Mouse (Mus musculus) kidney, postnatal 36 days (tissue): Measurements from ENCODE around the gene Cutc.

Experiments
- DNase-seq, 2 experiments: peaks; one replicate each; pipeline ENCODE4 v3.0.0; 2021 to 2022; ENCODE audit warnings: mixed read lengths in 2 of 2

The Cutc gene

DNA sequence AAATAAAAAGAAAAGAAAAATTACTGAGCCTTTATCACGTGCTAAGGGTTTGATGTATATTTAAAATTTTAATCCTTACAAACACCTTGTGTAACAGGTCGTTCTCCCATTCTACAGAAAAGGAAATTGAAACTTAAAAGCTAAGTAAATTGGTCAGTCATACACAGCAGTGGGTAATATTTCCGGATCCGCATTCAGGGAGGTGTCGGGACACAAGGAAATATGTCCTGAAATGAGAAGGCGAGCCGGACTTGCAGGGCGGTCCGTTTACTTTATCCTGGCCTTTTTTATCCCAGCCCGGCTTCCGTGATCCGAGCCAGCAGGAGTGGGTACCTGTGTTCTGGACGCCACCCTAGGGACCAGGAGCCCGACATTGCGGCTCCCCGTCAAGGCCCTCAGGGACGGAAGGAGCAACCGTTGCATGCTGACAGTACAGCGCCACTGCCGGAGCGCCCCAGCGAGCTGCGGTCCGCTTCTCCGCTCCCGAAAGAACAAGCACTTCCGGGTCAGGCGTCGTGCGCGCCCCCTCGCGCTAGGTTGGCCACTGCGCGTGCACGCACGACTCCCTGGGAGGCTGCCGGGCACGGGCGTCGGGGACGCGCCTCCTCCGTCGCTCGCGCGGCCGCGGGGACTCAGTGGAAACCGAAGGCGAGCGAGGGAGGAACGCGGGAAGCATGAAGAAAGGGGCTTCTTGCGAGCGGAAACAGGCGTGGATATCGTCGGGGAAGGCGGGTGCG lies at the start of gene Cutc, which contains the start of gene Cox15:
Gene Cutc, plus strand, starts transcription at position 508 of the 737 bp plus-strand sequence.
Gene Cox15, minus strand, starts transcription at position 512 of the 737 bp plus-strand sequence.
- DNase-seq = peak; percentile 97 to 99

DNA sequence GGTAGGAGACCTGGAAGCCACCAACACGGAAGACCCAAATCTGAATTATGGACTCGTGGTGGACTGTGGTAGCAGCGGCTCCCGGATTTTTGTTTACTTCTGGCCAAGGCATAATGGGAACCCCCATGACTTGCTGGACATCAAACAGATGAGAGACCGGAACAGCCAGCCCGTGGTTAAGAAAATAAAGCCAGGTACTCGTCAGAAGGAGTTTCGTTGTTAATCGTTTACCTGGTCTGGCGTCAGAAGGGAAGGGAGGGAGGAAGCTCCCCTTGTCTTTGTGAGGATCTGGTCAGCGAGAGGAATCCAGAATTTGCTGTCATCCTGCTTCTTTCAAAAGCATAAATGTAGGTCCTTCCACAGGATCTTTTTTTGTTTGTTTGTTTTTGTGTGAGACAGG lies 48.6 kb upstream of the Cutc start:
- DNase-seq = peak; percentile 67 to 76

DNA sequence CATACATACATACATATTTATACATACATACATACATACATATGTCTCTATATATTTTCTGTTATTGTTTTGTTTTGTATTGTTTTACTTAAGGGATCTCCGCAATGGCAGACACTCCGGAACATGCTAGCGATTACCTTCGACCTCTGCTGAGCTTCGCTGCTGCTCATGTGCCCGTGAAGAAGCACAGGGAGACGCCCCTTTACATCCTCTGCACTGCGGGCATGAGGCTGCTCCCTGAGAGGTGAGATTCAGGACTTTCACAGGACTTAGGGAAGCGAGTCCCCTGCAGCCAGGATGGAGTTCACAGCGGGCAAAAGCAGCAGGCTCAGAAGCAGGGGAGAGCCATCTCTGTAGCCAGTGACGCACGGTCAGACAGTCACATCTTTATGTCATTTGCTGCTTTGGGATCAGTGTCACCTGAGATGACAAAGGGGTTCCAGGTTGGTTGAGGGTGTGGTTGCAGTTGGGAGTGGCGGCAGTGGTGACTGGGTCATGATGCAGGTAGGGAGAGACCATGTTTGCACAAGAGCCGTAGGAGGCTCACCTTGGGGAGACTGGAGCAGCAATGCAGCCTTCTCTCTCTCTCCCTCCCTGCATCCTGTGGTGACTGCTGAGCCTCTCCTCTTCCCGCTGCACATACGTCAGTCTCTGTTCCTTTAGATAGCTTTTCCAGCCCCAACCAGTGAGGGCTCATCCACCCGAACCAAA lies 47.9 kb upstream of the Cutc start:
- DNase-seq = peak in 1 of 2 experiments; percentile 37

DNA sequence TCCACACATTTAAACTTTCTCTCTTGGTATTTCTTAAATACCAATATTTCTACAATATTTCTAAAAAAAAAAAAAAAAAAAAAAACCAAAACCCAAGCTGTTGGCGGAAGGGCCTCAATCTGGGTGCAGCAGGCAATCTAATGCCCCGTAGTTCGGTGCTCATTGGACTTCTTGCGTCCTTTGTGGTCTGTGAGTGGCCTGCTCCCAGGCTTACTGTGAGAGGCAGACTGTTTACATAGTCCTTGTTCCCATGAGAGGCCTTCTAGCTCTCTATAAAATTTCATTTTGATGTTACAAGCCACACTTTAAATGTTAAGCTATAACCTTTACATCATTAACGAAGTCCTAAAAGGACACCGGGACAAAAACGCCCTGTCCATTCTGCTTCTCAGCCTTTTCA lies 44.6 kb upstream of the Cutc start:
- no peak for DNase-seq

DNA sequence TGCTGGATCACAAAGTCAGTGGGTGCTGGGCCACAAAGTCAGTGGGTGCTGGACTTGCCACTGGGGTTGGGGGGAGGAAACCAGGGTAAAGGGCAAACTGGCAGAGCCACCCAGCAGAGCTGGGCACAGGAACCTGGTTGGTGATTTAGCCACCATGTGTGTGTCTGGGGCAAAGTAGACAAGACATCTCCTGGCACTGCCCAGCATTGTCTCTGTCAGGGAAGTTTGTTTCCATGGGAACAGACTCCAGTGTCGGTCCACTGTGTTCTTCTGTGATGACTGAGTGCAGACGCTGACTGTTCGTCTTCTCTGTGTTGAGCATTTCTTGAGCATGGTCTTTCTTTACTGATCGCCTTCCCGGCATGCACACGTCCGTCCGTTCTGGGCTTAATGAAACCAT lies 43.5 kb upstream of the Cutc start:
- peak; percentile 35 to 53 for DNase-seq

DNA sequence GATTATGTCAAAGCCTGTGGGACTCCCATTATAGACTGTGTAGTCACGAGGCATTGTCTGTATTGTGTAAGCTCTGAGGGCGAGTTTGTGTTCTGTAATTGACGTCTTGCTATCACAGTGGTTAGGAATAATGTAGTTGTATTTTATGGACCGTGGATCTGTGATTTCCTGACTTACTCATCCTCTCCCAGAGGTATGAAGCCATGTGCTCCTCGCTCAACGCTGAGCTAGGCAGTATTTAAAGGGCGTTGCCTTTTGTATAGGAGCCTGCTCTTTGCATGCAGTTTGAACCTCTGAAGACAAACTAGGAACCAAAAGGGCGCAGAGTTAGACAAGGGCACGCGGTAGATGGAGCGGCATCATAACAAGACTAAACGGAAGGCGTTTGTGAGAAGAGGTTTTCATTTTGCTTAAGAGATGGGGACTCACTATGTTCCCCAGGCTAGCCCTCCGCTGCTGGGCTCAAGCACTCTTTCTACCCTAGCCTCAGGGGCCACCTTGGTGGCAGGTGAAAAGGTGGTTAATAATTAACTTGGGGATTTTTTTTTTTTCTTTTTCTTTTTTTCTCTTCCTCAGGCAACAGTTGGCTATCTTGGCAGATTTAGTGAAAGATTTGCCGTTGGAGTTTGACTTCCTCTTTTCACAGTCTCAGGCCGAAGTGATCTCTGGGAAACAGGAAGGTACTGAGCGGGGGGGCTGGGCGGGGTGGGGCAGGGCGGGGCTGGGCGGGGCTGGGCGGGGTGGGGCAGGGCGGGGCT lies 41.5 kb upstream of the Cutc start:
- DNase-seq = peak; percentile 29 to 30

DNA sequence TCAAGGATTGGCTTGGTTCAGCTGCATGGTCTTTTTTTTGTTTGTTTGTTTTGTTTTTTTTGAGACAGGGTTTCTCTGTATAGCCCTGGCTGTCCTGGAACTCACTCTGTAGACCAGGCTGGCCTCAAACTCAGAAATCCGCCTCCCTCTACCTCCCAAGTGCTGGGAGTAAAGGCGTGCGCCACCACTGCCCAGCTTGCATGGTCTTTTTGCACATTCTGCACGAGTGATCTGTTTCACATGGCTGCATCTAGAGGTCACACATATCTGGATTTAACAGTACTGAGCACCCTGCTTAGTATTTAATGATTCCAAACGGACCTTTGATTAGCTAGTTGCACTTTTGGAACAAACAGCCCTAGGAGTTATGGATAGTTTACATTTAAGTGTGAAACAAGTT lies 40.8 kb upstream of the Cutc start:
- peak; percentile 31 to 40 for DNase-seq

DNA sequence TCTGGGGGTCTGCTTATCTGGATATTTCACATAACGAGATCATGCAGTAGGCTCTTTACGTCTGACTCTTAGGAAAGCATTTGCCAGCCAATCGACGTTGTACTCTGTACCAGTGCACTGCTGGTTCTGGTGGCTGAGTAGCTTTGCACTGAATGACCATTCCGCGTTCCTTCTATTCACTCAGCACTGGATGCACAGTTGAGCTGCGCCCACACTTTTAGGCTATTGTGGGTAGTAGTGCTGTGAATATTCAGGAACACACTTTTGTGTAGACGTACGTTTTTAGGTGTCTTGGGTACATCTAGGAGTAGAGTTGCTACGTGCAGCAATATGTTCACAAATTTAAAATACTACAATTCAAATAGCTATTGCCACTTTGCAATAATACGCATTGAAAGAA lies 32.7 kb upstream of the Cutc start:
- no peak for DNase-seq

DNA sequence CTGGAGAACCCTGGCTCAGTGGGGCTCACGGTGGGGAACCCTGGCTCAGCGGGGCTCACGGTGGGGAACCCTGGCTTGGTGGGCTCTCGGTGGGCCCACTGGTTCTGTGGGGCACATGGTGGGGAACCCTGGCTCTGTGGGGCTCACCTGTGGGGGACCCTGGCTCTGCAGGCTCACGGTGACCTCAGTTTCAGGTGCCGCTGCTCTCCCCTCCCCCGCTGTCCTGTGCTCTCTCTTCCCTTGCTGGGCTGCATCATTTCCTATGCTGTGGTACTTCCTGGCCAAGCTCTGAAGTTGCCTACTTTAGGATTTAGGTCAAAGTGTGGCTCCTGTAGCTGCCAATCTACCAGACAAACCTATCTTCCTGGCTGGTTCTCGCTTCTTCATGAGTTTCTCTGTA lies 29.9 kb upstream of the Cutc start:
- no peak for DNase-seq

DNA sequence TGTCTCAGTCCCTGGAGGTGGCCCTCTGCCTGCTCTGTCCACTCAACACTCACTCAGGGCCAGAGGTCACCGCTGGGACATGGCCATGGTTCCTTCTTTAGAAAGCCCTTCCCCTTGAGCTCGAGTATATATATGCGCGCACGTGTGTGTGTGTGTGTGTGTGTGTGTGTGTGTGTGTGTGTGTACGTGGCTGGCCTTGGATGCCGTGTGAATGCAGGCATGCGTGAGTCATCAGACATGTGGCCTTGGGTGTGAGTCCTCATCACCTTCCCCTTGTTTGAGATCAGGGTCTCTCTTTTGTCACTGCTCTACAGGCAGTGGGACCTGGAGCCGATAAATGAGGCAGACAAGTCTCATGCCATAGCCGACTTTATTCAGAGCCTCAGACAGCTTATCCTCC lies 29.3 kb upstream of the Cutc start:
- no peak for DNase-seq

DNA sequence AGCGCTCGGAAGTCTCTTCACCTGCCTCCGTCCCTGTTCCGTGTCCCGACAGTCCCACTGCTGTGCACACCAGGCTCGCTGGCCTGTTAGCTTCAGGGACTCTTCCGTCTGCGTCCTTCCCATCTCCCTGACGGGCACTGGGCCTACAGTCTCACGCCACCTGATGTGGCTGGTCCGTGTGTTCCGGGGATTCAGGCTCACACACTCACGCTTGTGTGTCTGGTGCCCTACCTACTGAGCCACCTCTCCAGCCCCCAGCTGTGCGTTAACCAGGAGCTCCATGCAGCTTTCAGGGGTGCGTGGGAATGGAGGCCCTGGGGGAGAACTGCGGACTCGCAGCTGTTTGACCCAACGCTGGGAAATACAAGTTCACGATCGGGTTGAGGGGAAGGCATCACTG lies 28.6 kb upstream of the Cutc start:
- DNase-seq = no peak

DNA sequence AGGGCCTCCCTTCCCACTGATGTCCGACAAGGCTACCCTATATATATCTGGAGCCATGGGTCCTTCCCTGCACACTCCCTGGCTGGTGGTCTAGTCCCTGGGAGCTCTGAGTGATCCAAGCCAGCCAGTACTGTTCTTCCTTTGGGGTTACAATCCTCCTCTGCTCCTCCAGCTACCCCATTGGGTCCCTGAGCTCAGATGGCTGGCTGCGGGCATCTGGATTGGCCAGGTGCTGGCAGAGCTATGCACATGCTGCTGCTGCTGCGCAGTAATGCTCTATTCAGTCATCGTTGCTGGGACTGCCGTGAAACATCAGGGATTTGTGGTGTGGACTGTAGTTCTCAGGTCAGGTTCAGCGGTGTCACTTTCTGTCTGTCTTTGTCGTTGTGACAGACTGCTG lies 28.0 kb upstream of the Cutc start:
- no peak for DNase-seq

DNA sequence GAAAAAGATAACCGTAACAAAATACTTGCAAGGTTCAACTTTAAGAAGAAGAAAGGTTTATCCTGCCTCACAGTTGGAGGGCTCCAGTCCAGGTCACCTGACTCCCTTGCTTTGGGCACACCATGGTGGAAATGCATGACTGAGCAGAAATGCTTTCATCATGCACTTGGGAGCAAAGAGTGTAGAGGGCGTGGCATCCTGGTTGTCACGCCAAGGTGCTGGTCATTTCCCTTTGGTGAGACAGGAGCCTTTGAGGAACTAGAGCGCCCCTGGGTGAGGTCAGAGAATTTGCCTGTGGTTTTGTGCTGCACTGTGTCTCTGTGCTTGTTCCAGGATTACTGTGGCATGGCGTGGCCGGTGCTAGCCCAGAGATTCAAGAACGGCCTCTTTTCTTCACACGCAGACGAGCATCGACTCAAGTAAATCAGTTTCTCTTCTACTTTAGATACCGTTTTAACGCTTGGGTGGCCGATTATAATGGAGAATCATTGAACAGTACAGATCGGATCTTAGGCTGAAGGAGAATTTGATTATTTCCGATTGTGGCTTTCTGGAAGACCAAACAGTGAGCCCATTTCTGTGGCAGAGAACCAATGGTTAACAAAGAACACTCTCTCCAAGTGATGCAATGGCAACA lies 26.2 kb upstream of the Cutc start:
- peak in 1 of 2 experiments; percentile 59 for DNase-seq

DNA sequence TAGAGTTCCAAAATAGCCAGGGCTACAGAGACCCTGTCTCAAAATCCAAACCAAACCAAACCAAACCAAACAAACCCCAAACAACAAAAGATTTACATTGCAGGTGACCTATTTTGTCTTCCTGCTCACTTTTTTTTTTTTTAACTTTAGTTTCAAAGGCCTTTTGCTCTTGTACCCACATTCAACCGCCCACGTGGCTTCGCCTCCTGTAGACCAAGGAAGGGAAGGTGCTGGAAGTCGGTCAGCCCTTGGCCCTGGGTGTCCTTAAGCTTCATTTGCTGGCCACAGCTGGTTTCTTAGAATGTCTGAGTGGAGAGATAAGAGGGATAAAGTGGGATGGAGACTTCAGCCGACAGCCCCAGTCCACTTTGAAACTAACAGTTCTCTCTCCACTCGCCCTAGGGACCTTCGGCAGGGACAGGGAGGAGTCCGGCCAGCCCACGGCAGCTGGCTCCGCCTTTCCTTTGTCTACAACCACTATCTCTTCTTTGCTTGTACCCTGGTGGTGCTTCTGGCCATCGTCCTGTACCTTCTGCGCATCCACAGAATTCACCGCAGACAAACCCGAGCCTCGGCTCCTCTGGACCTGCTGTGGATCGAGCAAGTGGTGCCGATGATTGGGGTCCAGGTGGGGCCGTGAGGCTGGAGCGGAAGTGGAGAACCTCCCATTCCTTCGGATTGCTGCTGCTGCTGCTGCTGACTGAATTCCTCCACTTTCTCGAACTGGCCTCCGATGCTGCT lies 23.3 kb upstream of the Cutc start:
- no peak for DNase-seq

DNA sequence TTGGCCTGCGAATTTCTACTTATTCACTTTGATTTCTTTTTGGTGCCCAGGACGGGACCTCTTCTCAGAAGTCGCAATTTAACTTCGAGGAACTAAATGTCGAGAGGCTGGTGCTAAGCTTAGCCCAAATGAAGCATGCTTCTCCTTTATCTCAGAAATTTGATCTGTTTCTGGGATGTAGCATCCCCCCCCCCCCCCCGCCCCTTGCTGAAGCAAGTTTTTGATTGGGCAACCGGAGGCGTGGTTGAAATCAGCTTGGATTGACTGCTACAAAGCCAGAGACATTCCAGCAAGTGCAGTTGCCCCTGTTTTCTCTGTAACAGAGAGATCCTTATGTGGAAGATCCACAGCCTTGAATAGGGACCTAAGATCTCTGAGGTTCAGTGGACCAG lies 22.8 kb upstream of the Cutc start:
- DNase-seq = no peak

DNA sequence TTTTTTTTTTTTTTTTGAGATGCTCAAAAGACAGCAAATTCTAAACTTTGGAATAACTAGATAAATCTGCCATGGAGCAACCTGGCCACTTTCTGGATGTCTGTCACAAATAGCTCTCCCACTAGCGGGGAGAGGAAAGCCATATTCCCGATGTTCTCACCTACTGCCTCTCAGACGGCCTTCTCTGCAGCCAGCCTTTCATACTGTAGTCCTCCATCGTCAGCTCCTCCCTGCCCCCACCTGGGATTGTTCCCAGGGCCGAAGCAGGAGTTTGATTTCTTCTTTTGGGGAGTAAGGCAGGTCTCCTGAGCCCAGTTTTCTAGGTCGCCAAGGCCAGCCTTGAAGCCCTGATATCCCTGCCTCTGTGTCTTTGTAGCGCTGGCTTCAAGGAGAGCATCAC lies 21.6 kb upstream of the Cutc start:
- no peak for DNase-seq

DNA sequence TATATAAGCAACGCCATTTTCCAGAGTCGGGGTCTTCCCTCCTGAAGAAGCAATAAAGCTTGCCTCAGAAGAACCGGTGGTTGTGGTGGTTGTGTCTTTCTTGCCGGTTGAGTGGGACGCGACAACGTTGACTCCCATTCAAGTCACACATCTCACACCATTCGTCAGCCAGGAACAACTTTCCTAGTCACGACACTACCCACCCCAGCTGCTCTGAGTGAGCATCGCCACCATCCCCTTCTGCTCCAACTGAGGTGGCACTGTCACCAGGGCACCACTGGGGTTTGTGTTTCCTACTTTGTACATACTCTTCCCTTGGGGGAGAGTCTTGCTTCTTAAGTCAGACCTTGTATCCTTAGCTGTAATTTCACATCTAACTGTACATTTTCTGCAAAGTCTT lies 14.4 kb upstream of the Cutc start:
- DNase-seq = no peak

DNA sequence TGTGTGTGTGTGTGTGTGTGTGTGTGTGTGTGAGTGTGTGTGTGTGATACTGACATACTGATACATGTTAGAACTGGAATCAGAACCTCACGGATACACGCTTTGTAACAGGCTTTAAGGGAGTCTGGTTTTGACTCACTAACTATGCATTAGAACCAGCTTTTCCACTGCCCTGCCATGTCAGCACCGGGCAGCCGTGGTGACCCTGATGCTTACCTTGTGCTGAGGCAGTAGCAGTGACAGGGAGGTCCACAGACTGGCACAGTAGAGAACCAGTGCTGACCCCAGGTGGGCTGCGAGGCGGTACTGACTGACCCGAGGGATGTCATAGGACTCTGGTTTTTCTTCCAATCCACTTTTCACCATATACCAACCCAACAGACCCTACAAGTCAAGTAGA lies 9.4 kb upstream of the Cutc start:
- DNase-seq = no peak

DNA sequence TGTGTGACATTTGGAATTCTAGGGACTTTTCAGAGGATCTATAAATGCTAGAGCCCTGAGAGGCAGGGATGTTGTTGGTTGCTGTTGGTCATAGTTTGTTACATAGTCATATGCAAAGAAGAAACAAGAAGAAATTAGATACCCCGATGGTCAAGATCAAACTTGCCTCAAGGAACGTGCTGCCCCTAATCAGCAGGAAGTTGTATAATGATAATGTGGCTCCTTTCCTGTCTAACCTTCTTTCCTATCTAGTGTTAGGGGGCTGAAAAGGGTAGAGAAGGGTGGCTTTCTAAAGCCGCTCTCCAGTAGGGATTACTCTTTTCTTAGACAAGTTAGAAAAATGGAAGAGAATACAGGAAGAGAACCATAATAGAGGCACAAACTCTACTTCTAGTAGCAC lies 7.1 kb upstream of the Cutc start:
- no peak for DNase-seq

DNA sequence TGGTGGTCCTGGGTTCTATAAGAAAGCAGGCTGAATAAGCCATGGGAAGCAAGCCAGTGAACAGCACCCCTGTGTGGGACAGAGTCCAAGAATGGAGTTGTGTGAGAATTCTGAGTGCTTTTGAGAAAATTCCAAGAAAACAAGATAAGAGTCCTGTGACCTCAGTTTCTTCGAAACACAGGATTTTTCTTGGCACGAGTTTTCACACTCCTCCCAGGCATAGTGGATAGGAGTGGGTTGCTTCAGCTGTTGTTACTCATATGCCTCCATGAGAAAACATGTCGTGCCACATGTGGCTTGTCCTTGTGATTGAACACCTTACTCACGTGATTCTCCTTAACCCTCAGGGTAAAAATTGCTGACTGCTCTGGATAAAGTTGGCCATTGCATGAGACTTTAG lies 4.9 kb upstream of the Cutc start:
- no peak for DNase-seq

DNA sequence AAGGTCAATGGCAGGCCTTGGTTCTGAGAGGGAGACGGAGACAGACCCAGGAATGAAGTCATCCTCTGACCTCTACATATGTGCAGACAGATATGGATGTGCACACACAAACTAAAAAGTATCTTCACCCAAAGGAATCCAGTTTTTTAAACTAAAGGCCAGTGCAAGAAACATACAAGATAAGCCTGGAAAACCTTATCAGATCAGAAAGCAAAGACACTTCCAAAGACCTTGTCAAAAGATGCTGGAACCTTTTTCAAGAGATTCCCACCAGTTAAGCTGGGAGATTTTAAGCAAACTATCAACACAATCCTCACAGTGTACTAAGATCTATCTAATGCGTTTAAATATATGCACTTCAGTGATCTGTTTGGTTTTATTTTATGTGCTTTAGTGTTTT lies 2.8 kb upstream of the Cutc start:
- DNase-seq = no peak

DNA sequence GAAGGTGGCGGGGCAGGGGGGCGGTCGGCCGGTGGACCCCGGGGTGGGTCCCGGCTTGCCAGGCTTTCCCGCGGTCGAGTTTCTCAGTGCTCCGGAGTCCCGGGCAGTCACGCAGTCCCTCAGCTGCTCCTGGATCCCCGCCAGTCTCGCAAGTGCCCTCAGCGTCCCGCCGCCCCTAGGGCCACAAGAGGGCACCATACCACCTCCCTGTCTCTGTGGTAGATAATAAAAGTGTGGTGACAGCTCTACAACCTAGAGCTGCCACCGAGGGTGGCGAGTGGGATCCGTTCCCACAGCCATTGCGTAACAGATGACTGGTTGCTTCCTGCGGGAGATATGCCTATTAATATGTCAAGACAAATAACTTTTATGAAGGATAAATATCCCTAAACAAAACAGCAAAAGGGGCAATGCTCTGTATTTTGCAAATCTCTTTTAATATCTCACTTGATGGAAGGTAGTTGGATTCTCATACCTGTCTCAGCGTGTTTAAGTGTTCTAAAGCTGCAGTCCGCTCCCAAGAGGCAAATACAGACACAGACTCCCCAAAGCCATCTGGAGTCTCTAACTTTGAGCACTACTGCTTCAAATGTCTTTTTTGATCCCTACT lies 535 bp downstream of the Cutc start:
- peak; percentile 92 to 96 for DNase-seq
